Mouse (Mus musculus) mature B cell (primary cell): ENCODE measurements around the gene Gm5426.

Experiments
- in situ Hi-C: fragments of 300-500 bp; cut with MboI; formaldehyde crosslinking; loops from 2 replicates; pipeline ENCODE4 v1.14.3; 2019

Gm5426 gene

GRCm38 (mm10) chr10:96138585-96138984 is 2.2 kb downstream of the Gm5426 start:
- in situ Hi-C loops: loop anchor here (25.0 kb wide), 1 partner anchor 1549 kb away; the partner anchor contains the start of gene Ccer1

GRCm38 (mm10) chr10:96139274-96139673 is 2.9 kb downstream of the Gm5426 start:
- in situ Hi-C loops: loop anchor here (25.0 kb wide), 1 partner anchor 1548 kb away; the partner anchor contains the start of gene Ccer1

- in situ Hi-C loops: loop anchor here (25.0 kb wide), 1 partner anchor 1541 kb away; the partner anchor contains the start of gene Ccer1
Observed at GRCm38 (mm10) chr10:96146578-96146977, 10.2 kb downstream of the Gm5426 start.

- in situ Hi-C loops: loop anchor here (25.0 kb wide), 1 partner anchor 1539 kb away; the partner anchor contains the start of gene Ccer1
Observed at GRCm38 (mm10) chr10:96148250-96148699, 11.9 kb downstream of the Gm5426 start.

- in situ Hi-C loops: no loop called here
Observed at GRCm38 (mm10) chr10:96150401-96151116, 14.2 kb downstream of the Gm5426 start.

- in situ Hi-C loops: no loop called here
Observed at GRCm38 (mm10) chr10:96153315-96153714, 16.9 kb downstream of the Gm5426 start.

GRCm38 (mm10) chr10:96162975-96163706 is 26.7 kb downstream of the Gm5426 start:
- in situ Hi-C loops: no loop called here

GRCm38 (mm10) chr10:96163791-96164190 is 27.4 kb downstream of the Gm5426 start:
- in situ Hi-C loops: no loop called here

- in situ Hi-C loops: no loop called here
Observed at GRCm38 (mm10) chr10:96165260-96165659, 28.9 kb downstream of the Gm5426 start.

GRCm38 (mm10) chr10:96168998-96169397 is 32.6 kb downstream of the Gm5426 start:
- in situ Hi-C loops: no loop called here

GRCm38 (mm10) chr10:96171546-96171945 is 35.1 kb downstream of the Gm5426 start:
- in situ Hi-C loops: no loop called here

- in situ Hi-C loops: no loop called here
Observed at GRCm38 (mm10) chr10:96172964-96173363, 36.6 kb downstream of the Gm5426 start.

GRCm38 (mm10) chr10:96173771-96174170 is 37.4 kb downstream of the Gm5426 start:
- in situ Hi-C loops: no loop called here

- in situ Hi-C loops: no loop called here
Observed at GRCm38 (mm10) chr10:96176916-96177315, 40.5 kb downstream of the Gm5426 start.

GRCm38 (mm10) chr10:96180554-96181397 is 44.4 kb downstream of the Gm5426 start:
- in situ Hi-C loops: no loop called here

- in situ Hi-C loops: no loop called here
Observed at GRCm38 (mm10) chr10:96181398-96181790, 45.0 kb downstream of the Gm5426 start.

GRCm38 (mm10) chr10:96181883-96182628 is 45.7 kb downstream of the Gm5426 start:
- in situ Hi-C loops: no loop called here

GRCm38 (mm10) chr10:96185026-96185425 is 48.6 kb downstream of the Gm5426 start:
- in situ Hi-C loops: no loop called here

- in situ Hi-C loops: no loop called here
Observed at GRCm38 (mm10) chr10:96185601-96186000, 49.2 kb downstream of the Gm5426 start.
